Mouse (Mus musculus) spleen, postnatal 10 days (tissue): ENCODE measurements around the gene Zfp94.

Experiments used
- DNase-seq, 2 experiments: peaks; one replicate each; pipeline ENCODE4 v3.0.0; 2021 to 2022; ENCODE audit warnings: low spot score in 2 of 2

Gene Zfp94

DNA sequence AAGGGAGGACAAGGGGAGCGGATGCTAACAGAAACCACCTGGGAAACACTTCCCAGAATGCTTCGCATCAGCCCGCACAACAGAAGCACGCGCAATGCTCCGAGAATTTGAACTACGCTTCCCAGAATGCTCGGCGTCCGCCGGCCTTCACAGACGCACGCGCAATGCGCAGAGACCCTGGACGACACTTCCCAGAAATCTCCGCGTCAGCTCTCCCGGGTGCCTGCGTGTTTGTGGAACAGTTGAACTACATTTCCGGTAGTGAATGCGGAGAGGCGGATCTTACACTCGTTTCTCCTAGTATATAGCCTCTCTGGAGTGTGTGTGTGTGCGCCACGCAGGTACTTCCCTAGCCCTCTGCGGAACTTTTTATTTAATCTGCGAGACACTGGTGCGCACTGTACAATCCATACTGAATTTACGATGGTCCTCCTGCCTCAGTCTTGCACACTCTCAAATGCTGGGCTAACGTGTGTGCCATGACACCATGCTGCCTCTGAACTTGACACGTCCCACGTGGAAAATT is at the start of gene Zfp94:
Zfp94 (minus strand) TSS at position 100 of the 526 bp plus-strand sequence.
- DNase-seq = peak; percentile 70 to 90

DNA sequence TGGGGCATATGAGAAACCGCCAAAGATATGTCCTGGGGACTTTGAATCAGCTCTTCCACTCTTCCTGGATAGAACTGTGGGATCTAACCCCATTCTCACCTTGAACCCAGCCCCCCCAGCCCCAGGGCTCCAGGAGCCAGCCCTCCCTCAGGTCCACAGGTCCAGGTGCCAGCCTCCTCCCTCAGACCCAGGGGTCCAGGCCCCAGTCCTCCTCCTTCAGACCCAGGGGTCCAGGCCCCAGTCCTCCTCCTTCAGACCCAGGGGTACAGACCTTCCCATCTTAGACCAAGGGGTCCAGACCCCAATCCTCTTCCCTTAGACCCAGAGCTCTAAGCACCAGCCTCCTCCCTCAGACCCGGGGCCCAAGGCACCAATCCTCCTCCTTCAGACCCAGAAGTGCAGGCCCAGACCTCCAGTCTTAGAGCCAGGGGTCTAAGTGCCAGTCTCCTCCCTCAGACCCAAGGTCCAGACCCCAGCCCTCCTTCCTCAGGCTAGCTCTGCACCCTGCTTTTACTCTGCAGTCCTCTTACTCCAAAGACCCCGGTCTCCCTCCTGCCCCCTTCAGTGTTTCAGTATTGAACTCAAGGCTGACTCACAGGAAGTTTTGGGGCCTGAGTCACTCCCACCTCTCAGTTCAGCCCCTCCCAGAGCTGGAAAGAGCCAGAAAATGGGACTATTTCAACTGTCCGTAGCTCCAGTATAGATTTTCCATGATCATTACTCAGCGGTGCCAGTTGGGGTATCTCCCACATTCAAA is 49.0 kb upstream of the Zfp94 start:
- DNase-seq = no peak

DNA sequence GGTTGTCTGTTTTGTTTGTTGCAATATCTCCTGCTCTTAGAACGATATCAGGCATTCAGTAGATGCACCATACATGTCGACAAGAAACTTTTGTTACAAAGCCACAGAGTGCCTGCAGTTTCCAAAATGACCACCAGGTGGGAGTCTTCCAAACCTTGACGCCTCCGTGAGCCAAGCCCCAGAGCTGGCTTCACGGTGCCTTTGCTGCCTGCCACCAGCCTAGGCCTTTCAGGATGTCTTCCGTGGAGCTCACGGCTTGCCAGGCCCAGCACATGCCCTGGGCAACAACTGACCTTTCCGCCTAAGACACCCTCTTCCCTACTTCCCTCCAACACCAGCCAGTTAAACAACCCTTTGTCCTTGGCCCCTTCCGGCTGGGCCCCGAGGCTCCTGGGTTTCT is 48.4 kb upstream of the Zfp94 start:
- DNase-seq = peak; percentile 94

DNA sequence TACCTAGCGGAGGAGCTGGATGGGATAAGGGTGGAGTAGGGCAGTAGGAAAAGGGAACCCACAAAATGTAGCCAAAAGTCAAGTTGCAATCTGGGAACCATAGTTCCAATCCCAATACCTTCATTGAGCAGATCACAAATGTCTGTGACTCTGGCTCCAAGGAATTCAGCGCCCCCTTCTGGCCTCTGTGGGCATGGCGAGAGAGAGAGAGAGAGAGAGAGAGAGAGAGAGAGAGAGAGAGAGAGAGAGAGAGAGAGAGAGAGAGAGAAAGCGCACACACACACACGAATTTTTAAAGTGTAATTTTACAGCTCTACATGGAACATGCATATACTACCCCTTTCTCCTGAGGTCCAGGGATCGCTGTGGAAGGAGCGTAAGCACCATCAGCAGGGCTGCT is 46.8 kb upstream of the Zfp94 start:
- peak; percentile 64 to 81 for DNase-seq

DNA sequence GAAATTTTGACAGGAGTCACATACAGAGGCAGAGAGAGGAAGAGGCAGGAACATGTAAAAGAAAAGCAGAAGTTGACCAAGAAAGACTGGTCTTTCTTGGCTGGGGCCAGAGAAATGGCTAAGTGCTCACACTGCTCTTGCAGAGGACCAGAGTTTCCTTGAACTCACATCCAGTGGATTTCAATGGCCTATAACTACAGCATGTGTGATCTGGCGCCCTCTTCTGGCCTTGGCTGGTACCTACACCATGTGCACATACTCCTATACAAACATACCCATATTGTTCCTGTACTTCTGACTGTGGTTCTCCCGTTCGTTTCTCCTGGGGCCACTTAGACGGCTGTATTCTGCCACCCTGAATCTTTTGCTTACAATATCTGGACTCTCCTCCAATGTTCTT is 44.5 kb upstream of the Zfp94 start:
- peak in 1 of 2 experiments; percentile 42 for DNase-seq

DNA sequence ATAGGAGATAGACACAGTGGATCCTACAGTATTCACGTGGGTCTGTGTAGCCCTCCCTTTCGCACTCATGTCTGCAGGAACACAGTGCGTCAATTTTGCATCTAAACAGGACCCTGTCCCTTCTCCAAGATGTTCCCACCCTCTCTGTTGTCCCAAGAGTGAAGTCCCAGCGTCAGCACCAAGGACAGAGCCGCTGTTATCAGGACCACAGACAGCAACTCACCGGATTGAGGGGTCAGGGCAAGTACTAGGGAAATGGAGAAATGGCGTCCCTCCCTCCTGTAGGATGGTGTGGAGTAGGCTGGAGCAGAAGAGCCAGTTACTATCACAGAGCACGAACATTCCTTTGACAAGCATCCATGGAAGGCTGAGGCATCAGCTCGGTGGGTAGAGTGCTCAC is 42.8 kb upstream of the Zfp94 start:
- peak in 1 of 2 experiments; percentile 57 for DNase-seq

DNA sequence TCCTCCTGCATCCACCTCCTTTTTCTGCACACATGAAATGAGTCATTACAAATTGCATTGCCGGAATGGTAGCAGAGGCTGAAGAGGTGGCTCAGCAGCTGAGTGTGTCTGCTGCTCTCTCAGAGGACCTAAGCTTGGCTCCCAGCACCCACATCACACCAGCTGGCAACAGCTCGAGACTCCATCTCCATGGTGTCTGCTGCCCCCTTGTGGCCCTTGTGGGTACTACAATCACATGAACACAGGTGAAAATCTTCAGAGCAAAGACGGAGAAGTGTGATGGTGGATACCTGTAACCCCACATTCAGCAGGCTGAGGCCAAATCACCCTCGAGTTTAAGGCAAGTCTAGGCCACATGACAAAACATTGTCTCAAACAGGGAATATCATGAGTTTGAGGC is 41.4 kb upstream of the Zfp94 start:
- peak; percentile 54 to 73 for DNase-seq

DNA sequence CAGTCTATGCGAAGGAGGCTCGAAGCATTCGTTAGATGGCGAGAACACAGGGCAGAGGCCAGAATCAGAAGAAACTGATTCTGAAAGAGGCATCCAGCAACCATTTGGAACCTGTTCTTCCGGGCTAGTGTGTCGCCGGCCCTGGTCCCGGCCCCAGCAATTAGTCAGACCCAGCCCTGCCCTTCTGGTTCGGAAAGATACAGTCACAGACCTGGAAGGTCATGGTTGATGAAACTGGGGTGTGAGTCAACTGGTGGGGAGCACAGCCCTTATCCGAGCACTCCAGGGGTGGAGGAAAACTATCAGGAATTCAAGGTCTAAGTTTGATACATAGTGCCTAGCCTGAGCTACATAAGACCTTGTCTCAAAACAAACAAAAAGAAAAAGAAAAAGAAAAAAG is 39.6 kb upstream of the Zfp94 start:
- no peak for DNase-seq

DNA sequence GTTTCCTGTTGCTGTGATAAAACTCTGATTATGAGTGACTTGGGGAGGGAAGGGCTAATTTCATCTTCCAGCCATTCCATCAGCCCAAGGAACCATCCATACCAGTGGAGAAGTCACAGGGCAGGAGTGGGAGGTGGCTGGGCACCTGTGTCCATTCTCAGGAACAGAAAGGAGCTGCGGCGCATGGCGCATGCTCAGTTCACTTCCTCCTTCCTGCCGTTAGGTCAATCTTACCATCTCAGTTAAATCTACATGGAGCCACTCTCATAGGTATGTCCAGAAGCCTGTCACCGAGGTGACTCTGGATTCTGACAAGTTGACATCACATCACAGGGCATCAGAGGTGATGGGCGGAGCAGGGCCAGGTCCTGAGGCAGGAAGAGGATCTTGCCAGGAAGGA is 39.2 kb upstream of the Zfp94 start:
- no peak for DNase-seq

DNA sequence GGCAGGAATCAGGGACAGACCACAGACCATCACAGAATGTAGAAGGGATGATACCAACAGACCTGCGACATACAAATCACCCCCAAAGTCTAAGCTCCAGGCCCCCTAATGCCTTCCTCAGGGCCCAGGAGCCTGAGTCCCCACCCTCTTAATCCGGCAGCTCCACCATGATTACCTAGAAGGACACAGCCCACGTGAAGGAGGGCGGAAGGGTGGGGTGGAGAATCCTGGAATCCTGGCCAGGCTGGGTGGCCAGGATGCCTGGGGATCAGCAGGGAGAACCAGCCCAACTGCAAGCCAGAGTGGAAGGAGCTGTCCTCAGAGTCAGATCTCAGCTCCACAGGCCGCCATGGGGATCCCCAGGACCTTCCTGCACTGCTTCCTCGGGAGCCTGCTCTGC is 32.4 kb upstream of the Zfp94 start, which contains the start of gene Lypd5:
Lypd5 (plus strand) TSS at position 301 of the 400 bp plus-strand sequence.
- no peak for DNase-seq

DNA sequence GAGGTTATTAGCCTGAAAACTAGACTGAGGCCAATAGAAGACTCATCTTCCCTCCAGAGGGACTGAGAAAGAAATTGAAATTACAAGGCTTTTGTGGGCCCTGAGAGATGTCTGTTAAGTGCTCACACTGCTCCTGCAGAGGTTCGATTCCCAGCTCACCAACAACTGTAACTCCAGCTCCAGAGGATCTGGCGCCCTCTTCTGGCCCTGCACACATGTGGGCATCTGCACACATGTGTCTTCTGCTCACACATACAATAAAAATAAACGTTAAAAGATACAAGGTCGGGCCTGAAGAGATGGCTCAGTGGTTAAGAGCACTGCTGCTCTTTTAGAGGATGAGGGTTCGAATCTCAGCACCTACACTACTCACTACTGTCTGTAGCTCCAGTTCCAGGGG is 30.0 kb upstream of the Zfp94 start:
- DNase-seq = peak in 1 of 2 experiments; percentile 30

DNA sequence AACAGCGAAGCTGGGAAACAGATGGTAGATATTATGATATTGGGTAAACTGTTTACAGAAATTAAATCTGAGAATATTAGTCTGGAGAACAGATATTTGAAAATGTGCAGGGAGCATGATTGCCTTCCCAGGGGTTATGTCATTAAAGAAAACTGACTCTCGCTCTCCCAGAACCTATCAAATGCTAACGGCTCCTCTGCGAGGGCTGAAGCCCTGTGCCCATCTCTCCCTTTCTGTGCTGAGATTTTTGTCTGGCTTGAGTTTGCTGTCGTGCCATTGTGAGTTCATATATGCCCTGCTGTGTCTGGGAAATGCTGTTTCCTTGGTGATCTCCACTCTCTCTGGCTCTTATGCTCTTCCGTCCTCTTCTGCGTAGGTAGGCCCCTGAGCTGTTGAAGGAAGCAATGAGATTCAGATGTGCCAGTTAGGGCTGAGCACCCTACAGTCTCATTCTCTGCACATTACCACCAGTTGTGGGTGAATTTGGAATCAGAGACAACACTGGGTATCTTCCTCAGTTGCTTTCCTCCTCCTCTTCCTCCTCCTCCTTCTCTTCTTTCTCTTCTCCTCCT is 27.3 kb upstream of the Zfp94 start:
- no peak for DNase-seq

DNA sequence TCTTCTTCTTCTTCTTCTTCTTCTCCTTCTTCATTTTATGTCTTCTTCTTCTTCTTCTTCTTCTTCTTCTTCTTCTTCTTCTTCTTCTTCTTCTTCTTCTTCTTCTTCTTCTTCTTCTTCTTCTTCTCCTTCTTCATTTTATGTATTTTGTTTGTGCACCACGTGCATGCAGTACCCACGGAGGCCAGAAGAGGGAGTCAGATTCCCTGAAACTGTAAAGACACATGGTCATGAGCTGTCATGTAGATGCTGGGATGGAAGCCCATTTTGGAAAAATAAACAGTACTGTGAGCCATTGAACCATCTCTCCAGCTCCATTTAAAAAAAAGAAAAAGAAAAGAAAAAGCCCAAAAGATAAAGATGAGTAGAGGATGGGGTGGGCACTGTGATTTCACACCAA is 21.8 kb upstream of the Zfp94 start:
- no peak for DNase-seq

DNA sequence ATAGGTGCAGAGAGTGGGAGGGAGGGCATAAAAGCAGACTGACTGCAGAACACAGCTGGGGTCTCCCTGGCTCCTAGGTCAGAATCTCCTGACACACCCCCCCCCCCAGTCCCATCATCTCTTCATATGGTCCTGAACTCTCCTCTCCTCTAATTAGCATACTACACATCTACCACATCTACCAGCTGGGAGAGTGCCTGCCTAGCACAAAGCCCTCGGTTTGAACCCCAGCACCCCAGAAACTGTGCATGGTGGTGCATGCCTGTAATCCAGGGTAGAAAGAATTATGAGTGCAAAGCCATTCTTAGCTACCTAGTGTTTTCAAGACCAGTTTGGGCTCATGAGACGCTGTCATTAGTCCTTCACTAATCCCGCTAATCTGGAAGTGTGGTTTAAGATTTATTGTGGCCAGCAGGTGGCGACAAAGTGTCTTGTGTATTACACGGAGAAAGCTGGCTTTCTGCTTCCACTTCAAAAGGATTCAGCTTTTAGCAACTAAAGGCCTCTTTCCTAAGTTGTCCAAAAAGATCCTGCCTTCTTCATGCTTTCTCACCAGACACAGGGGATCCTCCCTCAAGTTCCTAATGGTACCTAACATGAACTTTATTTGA is 19.3 kb upstream of the Zfp94 start:
- DNase-seq = peak; percentile 68 to 88

DNA sequence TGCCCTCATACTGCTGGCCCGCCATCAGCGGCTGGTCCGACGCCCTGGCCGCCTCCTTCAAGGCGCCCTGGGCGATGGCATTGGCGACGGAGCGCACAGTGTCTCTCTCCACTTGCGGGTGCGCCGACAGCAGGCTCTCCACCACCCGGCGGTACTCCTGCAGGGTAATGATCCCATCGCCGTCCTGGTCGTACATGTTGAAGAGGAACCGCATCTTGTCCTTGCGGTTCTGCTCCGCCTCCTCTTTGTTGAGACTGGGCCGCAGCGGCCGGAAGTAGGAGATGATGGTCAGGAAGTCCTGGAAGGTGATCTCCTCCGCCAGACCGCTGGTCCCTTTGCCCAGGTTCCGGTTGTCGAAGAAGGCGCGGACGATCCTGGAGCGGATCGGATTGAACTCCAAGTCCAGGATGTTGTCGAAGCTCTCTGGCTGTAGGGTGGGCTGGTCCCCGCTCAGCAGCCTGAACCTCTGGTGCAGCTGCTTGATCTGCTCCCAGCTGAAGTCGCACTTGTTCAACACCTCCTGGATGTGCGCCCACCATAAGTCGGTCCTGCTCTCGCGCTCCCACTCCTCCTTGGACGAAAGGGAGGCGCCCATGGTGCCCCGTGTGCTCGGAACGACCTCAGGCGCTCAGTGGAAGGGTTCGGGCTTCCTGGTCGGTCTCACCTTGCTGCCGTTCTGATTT is 17.0 kb upstream of the Zfp94 start, which contains the start of gene Tescl:
Tescl (minus strand) TSS at position 633 of the 683 bp plus-strand sequence.
- DNase-seq = no peak

DNA sequence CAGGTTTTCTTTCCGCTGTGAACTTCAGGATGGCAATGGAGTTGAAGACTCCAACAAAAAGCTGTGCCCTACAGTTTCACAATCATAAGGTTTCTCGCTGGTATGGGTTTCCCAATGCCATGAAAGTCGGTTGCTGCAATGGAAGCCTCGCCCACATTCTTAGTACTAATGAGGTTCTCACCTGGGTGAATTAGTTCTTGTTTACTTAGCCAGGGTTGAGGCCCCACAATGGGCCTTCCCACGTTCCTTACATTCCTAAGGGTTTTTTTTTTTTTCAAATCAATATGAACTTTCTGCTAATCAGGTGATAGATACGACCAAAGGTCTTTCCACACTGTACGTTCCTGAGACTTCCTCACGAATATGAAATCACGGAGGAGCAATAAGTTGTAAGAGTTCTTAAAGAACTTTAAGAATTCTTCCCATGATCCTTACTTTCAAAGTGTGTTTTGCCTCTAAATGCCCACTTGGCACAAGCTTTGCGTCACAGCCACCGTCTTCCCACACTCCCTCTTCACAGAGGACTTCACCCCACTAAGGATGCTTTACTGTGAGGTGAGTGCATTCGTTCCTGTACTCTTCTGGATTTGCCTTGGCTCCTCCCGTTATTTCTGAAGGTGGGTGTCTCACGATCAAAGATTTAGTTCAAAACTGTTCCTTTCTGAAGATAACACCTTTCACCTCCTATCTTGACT is 11.0 kb upstream of the Zfp94 start:
- DNase-seq = no peak

DNA sequence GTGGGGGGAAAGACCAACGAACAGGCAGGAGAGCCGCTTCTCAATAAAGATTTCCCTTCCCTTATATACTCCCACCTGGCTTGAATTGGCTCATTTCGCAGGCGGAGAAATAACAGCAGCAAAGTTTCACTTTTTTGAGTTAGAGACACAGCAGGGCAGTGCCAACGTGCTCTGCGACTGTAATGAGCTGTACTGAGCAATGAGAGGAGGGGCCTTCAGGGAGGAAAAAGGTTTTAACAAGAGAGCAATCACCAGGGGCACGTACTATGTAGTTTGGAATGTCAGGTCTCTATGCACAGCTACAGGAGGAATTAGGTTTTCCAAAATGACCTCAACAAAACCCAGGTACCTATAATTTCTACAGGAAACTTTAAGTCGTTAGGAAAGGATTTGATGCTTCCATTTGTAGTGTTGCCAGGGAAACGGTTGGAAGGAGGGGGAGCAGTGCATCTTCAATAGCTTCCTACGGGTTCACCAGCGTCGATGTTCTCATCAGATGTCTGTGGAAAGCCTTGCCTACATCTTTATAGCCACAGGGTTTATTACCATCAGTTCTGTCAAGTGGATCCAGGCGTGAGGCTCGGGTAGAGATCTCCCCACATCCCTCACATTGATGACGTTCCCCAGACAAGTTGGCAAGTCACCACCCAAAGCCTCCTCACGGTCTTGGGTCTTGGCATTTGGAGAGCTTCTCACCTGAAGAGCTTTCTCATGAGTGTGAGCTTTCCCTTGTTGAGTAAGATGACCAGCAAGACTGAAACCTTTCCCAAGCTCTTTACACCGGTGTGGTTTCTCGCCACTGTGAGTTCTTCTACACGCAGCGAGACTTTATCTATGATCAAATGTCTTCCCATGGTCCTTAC is 10.0 kb upstream of the Zfp94 start:
- no peak for DNase-seq

DNA sequence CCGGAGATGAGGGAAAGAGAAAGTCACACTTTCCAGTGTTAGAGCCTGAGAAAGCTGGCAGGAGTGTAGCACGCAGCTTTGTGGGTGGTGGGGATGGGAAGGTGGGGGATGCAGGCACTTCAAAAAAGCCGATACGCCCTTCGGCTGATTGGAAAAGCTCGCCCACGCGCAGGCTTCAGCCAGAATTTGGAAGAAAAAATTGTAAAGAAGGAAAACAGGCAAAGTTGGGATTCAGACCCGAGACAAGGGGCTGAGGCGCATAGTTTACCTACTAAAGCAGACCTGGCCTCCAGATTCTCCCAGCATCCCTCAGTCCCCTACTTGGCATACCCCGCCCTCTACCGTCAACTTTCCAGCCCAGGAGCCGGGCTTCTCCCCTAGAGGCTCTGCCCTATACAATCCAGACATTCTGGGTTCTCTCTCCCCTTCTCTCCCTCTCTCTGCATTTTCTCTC is 9.2 kb upstream of the Zfp94 start:
- no peak for DNase-seq

DNA sequence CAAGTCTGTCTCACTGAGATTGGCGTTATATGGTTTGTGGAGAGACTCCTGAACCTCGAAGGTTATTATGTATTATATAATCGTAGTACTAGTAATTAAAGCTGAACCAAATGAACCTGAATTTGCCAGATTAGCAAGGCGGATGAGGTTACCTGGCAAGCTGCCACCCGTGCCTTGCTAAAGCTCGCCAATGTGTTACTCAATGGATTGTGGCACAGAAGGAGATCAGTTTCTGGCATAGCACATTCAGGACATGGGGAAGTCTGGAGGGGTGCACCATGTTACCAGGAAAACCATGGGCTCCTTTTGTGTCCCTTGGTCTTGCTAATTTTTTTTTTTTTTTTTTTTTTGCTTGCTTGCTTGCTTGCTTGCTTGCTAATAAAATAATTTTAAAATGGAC is 8.7 kb upstream of the Zfp94 start:
- no peak for DNase-seq

DNA sequence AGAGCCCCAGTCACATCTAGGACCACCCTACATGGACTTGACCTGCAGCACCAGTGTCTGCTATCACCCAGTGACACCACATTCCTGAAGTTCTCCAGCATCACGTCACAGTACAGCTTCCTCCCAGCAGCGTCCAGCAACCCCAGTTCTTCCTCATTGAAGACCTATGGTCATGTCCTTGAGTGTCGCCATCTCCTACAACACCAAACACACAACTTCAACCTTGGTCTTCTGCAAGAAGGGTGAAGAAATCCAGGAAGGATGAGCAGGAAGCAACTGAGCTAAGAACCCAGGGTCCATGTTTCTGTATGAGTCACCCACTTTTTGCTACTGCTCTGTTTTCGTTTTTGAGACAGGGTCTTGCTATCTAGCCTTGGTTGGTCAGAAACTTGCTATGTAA is 6.1 kb upstream of the Zfp94 start:
- no peak for DNase-seq

DNA sequence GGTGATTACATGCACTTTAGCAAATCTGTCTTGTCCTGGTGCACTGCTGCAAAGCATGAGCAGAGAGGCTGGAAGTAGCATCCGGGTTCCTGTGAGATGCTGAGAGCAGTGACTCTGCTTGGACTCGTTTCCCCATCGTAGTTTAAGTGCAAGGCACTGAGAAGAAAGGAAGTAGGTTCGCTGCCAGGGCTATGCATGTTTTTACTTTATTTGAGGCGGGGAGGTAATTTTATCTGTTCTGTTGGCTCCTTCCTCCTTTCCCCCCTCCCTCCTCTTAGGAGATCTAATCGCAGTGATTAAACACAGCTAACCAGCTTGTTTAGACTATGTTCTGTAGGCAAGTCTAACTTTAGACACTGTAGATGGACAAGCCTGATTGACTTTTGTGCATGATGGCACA is 2.5 kb upstream of the Zfp94 start:
- DNase-seq = no peak
